Mouse (Mus musculus) small intestine, adult 2 months (tissue): ENCODE data around the gene Ubxn10. TPM values are rescaled to one million over a fixed set of nuclear protein-coding genes. Genes with fewer than 3 reads are reported as not detected.

ENCODE experiments used
- H3K27ac ChIP-seq: fragments of 200-500 bp; 2 replicates; pipeline ENCODE4 v1.5.1; 2012; ENCODE audit warnings: low read depth, low read length, control low read depth, inconsistent platforms; ENCODE audit not compliant: insufficient read depth
- H3K27me3 ChIP-seq: fragments of 200-500 bp; 2 replicates; pipeline ENCODE4 v1.6.1; 2012; ENCODE audit warnings: mild to moderate bottlenecking, moderate library complexity, low read length, inconsistent platforms; ENCODE audit not compliant: control insufficient read depth, insufficient read depth
- H3K36me3 ChIP-seq: fragments of 200-500 bp; 2 replicates; pipeline ENCODE4 v1.6.1; 2012; ENCODE audit warnings: mild to moderate bottlenecking, low read length, control low read depth, inconsistent platforms; ENCODE audit not compliant: control insufficient read depth, insufficient read depth
- H3K4me1 ChIP-seq: fragments of 200-500 bp; 2 replicates; pipeline ENCODE4 v1.6.1; 2012; ENCODE audit warnings: low read length, inconsistent platforms, mixed read lengths; ENCODE audit not compliant: control insufficient read depth, insufficient read depth, insufficient read length
- H3K4me3 ChIP-seq: fragments of 200-500 bp; 2 replicates; pipeline ENCODE4 v1.5.1; 2012; ENCODE audit warnings: low read depth, mild to moderate bottlenecking, control low read depth, inconsistent platforms, low read length, moderate library complexity
- CTCF ChIP-seq: fragments of 200-500 bp; IDR thresholded peaks from 2 replicates; pipeline ENCODE4 v1.5.1; 2012; ENCODE audit warnings: low read depth, mild to moderate bottlenecking, control low read depth, inconsistent platforms, low read length, moderate library complexity, mixed read lengths; ENCODE audit not compliant: insufficient replicate concordance, insufficient read length; ENCODE audit errors: extremely low read depth
- POLR2A ChIP-seq: fragments of 200-500 bp; IDR thresholded peaks from 2 replicates; pipeline ENCODE4 v1.6.1; 2012; ENCODE audit warnings: low read depth, mild to moderate bottlenecking, control low read depth, inconsistent platforms, low read length, moderate library complexity
- WGBS: fragments of 180-500 bp; shearing (Covaris S2); methylation state at CpG from one replicate; pipeline ENCODE4 v1.1.7; 2018; 5-methylcytosine and 5-hydroxymethylcytosine counted together
- polyA plus RNA-seq: library from polyadenylated mRNA; depleted of rRNA; stranded (reverse); fragments of >200 nt; gene quantifications from 2 replicates; pipeline ENCODE4 v1.2.3, GENCODE M21; 2012

Ubxn10 gene
- polyA plus RNA-seq, 1 experiment = 1.2 TPM

DNA sequence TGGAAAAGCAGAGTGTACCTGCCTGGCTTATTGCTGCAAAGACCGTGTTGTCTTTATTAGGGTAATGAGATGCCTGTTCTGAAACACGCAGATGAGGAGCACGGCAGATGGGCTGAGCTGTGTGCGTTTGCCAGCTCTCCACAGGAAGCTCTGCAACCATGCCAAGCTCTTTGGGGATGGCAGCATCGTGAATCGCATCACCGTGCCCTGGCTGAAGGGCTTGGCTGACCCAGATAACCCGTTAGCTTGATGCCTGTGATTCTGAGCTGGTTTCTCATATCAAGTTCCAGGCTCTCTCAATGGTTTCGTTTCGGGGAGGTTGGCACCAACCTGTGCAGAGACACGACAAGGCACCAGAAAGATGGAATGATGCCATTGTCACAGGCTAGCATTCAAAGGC lies 26.3 kb downstream of the Ubxn10 start:
- TF ChIP-seq POLR2A (no peak), CTCF (no peak)
- no peaks in the 10 kb centered on the region for H3K27me3 ChIP-seq
- no peak overlapping the region for H3K27ac ChIP-seq
- no peak overlapping the region for H3K4me3 ChIP-seq
- 86% methylated on average over 11 of the region's 11 CpGs for WGBS
- no peaks in the 10 kb centered on the region; the same call in 1 of the 2 replicates for H3K4me1 ChIP-seq
- H3K36me3 ChIP-seq = no peaks in the 10 kb centered on the region

DNA sequence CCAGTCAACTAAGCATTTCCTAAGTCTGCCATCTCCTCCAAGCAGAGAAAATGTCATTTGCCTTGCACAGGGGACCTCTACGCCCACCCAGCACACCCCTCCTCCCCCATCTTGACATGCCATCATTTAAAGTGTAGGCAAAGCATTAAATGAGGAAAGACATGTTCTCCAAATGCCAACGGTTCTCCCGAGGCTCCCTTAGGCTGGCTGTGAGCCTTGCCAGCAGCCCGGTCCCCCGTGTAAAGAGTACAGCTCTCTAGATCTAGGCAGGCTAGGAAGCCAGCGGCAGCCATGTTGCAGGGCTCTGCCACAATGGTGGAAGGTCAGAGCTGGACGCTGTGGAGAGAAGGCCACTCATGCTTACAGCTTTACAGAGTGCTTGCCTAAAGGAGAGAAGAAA lies 27.0 kb downstream of the Ubxn10 start:
- TF ChIP-seq POLR2A (no peak), CTCF (no peak)
- Histone ChIP-seq H3K4me1 (no peaks in the 10 kb centered on the region; the same call in 1 of the 2 replicates), H3K36me3 (no peaks in the 10 kb centered on the region), H3K4me3 (no peak overlapping the region), H3K27me3 (no peaks in the 10 kb centered on the region), H3K27ac (no peak overlapping the region)
- 75% methylated on average over 7 of the region's 7 CpGs for WGBS

DNA sequence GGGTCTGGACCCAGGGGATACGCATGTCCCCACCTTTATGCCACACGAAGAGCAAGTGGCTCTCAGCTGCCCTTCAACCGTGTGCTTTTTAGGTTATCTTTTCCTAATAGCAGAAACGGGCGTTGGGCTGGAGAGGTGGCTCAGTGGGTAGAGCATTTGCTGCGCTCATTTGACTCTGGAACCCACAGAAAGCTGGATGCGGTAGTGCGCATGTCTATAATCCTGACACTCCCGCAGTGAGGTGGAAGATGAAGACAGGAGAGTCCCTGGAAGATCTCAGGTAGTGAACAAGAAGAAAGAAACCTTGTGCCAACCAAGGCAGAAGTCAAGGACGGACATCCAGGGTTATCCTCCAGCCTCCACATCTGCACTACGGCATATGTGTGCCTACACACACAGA lies 27.7 kb downstream of the Ubxn10 start:
- H3K4me3 ChIP-seq = no peak overlapping the region
- WGBS = 78% methylated on average over 11 of the region's 11 CpGs
- no peak overlapping the region for H3K27ac ChIP-seq
- H3K36me3 ChIP-seq = no peaks in the 10 kb centered on the region
- H3K27me3 ChIP-seq = no peaks in the 10 kb centered on the region
- no peak for TF ChIP-seq POLR2A
- no peak for TF ChIP-seq CTCF
- no peaks in the 10 kb centered on the region; the same call in 1 of the 2 replicates for H3K4me1 ChIP-seq

DNA sequence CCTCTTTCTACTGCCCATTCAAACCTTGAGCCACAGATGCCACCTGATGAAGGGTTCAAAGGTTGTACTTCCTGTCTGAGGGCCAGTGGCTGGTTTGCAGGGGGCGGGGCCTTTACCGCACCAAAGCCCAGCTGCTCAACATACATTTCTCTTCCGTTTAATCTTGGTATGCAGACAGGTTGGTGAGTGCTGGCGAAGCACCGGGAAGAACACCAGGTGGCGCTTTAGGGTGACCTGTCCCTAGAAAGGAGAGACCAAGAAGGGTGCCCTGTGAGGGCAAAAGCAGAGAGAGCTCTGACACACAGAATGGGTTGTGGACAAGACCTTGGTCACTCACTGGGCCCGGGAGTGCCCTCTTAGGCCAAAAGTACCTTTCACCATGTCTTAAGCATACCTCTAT lies 28.3 kb downstream of the Ubxn10 start:
- 3% methylated on average over 7 of the region's 7 CpGs for WGBS
- H3K4me3 ChIP-seq = no peak overlapping the region
- no peak overlapping the region for H3K27ac ChIP-seq
- no peaks in the 10 kb centered on the region for H3K36me3 ChIP-seq
- no peaks in the 10 kb centered on the region; the same call in 1 of the 2 replicates for H3K4me1 ChIP-seq
- no peaks in the 10 kb centered on the region for H3K27me3 ChIP-seq
- no peak for TF ChIP-seq POLR2A
- TF ChIP-seq CTCF = peak; percentile 72; the same call in 1 of the 2 replicates

DNA sequence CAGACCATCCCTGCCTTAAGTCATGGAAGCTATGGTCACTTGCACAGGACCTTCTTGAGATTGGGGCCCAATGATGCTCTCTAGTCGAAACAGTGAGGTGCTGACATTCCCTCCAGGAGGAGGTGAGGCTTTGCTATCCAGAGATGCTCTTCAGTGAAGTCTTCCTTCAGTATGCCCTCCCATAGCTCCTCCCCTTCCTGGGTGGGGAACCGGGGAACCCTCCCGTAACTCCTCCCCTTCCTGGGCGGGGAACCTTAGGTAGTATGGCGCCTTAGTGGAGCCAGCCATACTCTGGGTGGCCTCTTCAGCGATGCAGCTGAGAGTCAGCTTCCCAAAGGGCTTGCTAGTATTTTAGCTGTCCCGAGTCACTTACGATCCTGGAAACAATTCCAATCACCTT lies 30.3 kb downstream of the Ubxn10 start:
- no peak overlapping the region for H3K27ac ChIP-seq
- H3K36me3 ChIP-seq = no peaks in the 10 kb centered on the region
- TF ChIP-seq CTCF (no peak), POLR2A (no peak)
- H3K27me3 ChIP-seq = no peaks in the 10 kb centered on the region
- peaks cover 3% of the 10 kb centered on the region; the same call in 1 of the 2 replicates for H3K4me1 ChIP-seq
- 95% methylated on average over 8 of the region's 8 CpGs for WGBS
- no peak overlapping the region for H3K4me3 ChIP-seq

DNA sequence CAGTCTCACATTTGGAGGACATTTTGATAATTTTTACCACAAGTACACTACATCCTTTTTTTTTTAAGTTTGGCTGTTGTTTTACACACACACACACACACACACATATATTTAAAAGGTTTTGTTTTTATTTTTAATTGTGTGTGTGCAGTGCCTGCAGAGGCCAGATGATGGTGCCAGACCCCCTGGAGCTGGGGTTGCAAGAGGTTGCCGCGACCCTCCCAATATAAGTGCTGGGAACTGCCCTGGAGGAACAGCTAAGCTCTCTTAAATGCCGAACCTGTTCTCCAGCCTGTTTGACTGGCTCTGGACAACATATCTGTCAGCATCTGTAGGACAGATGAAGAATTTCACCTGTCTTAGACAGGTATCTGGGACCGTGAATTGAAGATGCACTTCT lies 32.8 kb downstream of the Ubxn10 start:
- 82% methylated on average over 4 of the region's 4 CpGs for whole genome bisulfite sequencing
- H3K36me3 ChIP-seq = no peaks in the 10 kb centered on the region
- H3K27ac ChIP-seq = no peak overlapping the region
- no peak overlapping the region for H3K4me3 ChIP-seq
- TF ChIP-seq CTCF (no peak), POLR2A (no peak)
- no peaks in the 10 kb centered on the region for H3K27me3 ChIP-seq
- peaks cover 3% of the 10 kb centered on the region; the same call in 1 of the 2 replicates for H3K4me1 ChIP-seq

DNA sequence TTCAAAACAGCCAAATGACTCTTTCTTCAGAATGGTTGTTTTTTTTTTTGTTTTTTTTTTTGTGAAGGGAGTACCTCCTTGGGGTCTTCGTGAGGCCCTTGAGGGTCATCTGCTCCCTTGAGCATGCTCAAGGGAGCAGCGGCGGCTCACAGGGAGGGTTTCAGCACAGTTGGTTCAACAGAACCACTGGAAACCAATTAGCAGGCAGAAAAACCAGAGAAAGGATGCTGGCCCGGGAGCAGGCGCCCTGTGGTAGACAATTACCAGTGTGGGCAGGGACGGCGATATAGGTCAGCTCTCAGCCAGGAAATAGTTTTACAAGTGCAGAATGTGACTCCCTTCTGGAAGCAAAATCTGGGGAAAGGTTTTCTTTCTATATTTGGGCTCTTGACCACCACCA lies 33.4 kb downstream of the Ubxn10 start:
- no peaks in the 10 kb centered on the region for H3K27me3 ChIP-seq
- 76% methylated on average over 7 of the region's 7 CpGs for WGBS
- H3K4me1 ChIP-seq = peaks cover 3% of the 10 kb centered on the region; the same call in 1 of the 2 replicates
- H3K36me3 ChIP-seq = no peaks in the 10 kb centered on the region
- H3K4me3 ChIP-seq = no peak overlapping the region
- TF ChIP-seq POLR2A (no peak), CTCF (no peak)
- no peak overlapping the region for H3K27ac ChIP-seq
